In the genomic region with DNA sequence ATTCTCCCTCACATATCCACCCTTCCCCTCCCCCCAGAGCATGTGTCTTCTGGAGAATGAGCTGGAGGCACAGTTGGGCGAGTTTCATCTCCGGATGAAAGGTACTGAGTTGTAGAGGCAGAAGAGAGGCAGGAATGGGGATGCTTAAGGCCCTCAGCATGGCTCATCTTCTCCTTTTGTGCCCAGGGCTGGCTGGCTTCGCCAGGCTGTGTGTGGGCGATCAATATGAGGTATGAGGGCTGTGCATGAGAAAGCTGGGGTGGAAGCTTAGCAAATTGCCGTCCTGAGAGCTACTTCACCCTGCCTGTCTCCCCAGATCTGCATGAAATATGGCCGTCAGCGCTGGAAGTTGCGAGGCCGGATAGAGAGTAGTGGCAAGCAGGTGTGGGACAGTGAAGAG, we compare ENCODE assay signal across 30 mouse cellular contexts. TPM values are rescaled to one million over a fixed set of nuclear protein-coding genes. Genes with fewer than 3 reads are reported as not detected.
A peak's percentile ranks its signal among the peaks of the same experiment; 100 is the strongest.
DNase-seq lines count a peak whose midpoint lies in the region; TF ChIP-seq lines count a peak whose summit lies in the region.
"Had no signal": no experiment of that assay in that cellular context is flagged by ENCODE, and none has a peak within 500 bp of the region (broad histone marks: within the 10 kb centered on the region; RNA-seq: fewer than 3 reads in every experiment).

No protein-coding gene starts in this region.

- peak overlapping the region; percentile 12 for H3K27ac ChIP-seq in left cerebral cortex, adult 2 months
- H3K27ac ChIP-seq: embryonic facial prominence, embryonic 10.5 days; embryonic facial prominence, embryonic 13.5 days; forebrain, embryonic 12.5 days; forebrain, embryonic 15.5 days; gastrocnemius, adult 2 months; heart, embryonic 10.5 days; heart, embryonic 13.5 days; hindbrain, embryonic 14.5 days; hindbrain, postnatal 0 days had no signal

- peak; percentile 90 for DNase-seq in heart, adult 11 months
- DNase-seq in heart, adult 9 months (ENCODE audit: low spot score in 2 of 2), result no peak
- DNase-seq in left cerebral cortex, adult 2 months (ENCODE audit: extremely low spot score in 1 of 2, low spot score in 2 of 2), result peak in 1 of 2 experiments; percentile 60
- no peak for DNase-seq in left cerebral cortex, postnatal 14 days (ENCODE audit: low spot score in 2 of 2)
- DNase-seq in brain, adult 2 months (ENCODE audit: low read depth, low spot score), result peak; percentile 80
- peak; percentile 56 to 68 for DNase-seq in layer of hippocampus, postnatal 36 days
- no peak for DNase-seq in natural killer cell, adult 2 months (ENCODE audit: low spot score in 2 of 2)
- DNase-seq: adrenal gland, postnatal 10 days; adrenal gland, postnatal 36 days; B cell, adult 2 months; cerebellum, adult 11 months; cerebellum, adult 2 months; cerebellum, adult 9-11 months; cerebellum, postnatal 25 days; embryo, embryonic 11 days; gastrocnemius, adult 2 months; gastrocnemius, postnatal 14 days; heart, adult 18-20 months; heart, postnatal 14 days; heart, postnatal 4 days had no signal

- H3K4me3 ChIP-seq in left cerebral cortex, adult 2 months, result no peak overlapping the region
- H3K4me3 ChIP-seq: embryonic facial prominence, embryonic 10.5 days; erythroblast, embryonic 14.5 days; forebrain, embryonic 12.5 days; forebrain, embryonic 15.5 days; heart, embryonic 10.5 days; heart, embryonic 13.5 days had no signal

- intact Hi-C loops in left cerebral cortex, adult 2 months (cut with DNase I), result no loop called here
- intact Hi-C loops in left cerebral cortex, postnatal 14 days (cut with DNase I), result no loop called here

- no peak for TF ChIP-seq CTCF in left cerebral cortex, adult 2 months (IDR thresholded peaks at IDR 0.05)

RNA-seq across cellular contexts. Expression of a gene that starts 10.9 kb away (rescaled TPM):
- total RNA-seq in left cerebral cortex, adult 2 months (2021), result 10 to 100 TPM; 81.0 to 91.4 TPM
- total RNA-seq in left cerebral cortex, postnatal 14 days (2021), result 10 to 100 TPM; 81.0 to 81.3 TPM
- total RNA-seq in layer of hippocampus, postnatal 36 days (2021), result 10 to 100 TPM; 82.8 to 92.6 TPM

RNA-seq across cellular contexts. Expression of a gene that starts 20.4 kb away (rescaled TPM):
- 10 to 100 TPM; 67.4 to 70.2 TPM for total RNA-seq in left cerebral cortex, adult 2 months (2021)
- total RNA-seq in left cerebral cortex, postnatal 14 days (2021), result 10 to 100 TPM; 57.5 to 58.9 TPM
- total RNA-seq in layer of hippocampus, postnatal 36 days (2021), result 10 to 100 TPM; 73.6 to 80.1 TPM

RNA-seq across cellular contexts. Expression of a gene that starts 21.3 kb away (rescaled TPM):
- total RNA-seq in left cerebral cortex, adult 2 months (2021), result not detected
- total RNA-seq in left cerebral cortex, postnatal 14 days (2021), result under 1 TPM in 1 of 2 experiments, not detected in 1; 0.51 TPM
- not detected for total RNA-seq in layer of hippocampus, postnatal 36 days (2021)
- total RNA-seq: G1E; heart, adult 18-20 months; heart, postnatal 14 days; heart, postnatal 4 days had no signal

RNA-seq across cellular contexts. Expression of a gene that starts 50.1 kb away (rescaled TPM):
- total RNA-seq in left cerebral cortex, adult 2 months (2021), result 100 to 1,000 TPM; 288 to 319 TPM
- total RNA-seq in left cerebral cortex, postnatal 14 days (2021), result 100 to 1,000 TPM; 347 to 370 TPM
- 100 to 1,000 TPM; 288 to 305 TPM for total RNA-seq in layer of hippocampus, postnatal 36 days (2021)

Comparison
In these comparisons a context has a peak if more than half of its experiments do, and no peak if none do; other contexts are left out.
1. DNase-seq: peak in heart, adult 11 months (single experiment), brain, adult 2 months (single experiment) and layer of hippocampus, postnatal 36 days (2 of 2); none in heart, adult 9 months (0 of 2), left cerebral cortex, postnatal 14 days (0 of 2) and natural killer cell, adult 2 months (0 of 2).